Mouse (Mus musculus): Measurements from ENCODE around the gene 1700013G24Rik. TPM values are rescaled to one million over a fixed set of nuclear protein-coding genes. Genes with fewer than 3 reads are reported as not detected.
A peak's percentile ranks its signal among the peaks of the same experiment; 100 is the strongest.

The 1700013G24Rik gene
- polyA plus RNA-seq, 1 experiment from 2014 or later, result not detected

GRCm38 (mm10) chr4:137469845-137470692, 17.0 kb downstream of the 1700013G24Rik start:
- Histone ChIP-seq H3K27me3 (ENCODE audit: control insufficient read depth, insufficient read depth, low read length) (no peaks in the 10 kb centered on the region), H3K4me3 (ENCODE audit: low read depth, low read length) (peak overlapping the region; percentile 94), H3K9ac (ENCODE audit: low read depth, low read length) (peak overlapping the region; percentile 97), H3K4me1 (ENCODE audit: control insufficient read depth, insufficient read depth, low read length) (peaks cover 72% of the 10 kb centered on the region), H3K9me3 (replicated peaks; ENCODE audit: control insufficient read depth, low read length) (no peaks in the 10 kb centered on the region), H3K4me2 (peak overlapping the region; percentile 75), H3K36me3 (ENCODE audit: control insufficient read depth, insufficient read depth, low read length) (no peaks in the 10 kb centered on the region; the same call in 1 of the 2 replicates), H3K27ac (ENCODE audit: low read depth, low read length) (peak overlapping the region; percentile 87)
- no peak for ATAC-seq (replicated peaks; ENCODE audit: insufficient number of reproducible peaks, low FRiP score, low TSS enrichment)
- WGBS (ENCODE audit: insufficient replicate concordance), result 24% methylated on average over 15 of the region's 15 CpGs

DNA sequence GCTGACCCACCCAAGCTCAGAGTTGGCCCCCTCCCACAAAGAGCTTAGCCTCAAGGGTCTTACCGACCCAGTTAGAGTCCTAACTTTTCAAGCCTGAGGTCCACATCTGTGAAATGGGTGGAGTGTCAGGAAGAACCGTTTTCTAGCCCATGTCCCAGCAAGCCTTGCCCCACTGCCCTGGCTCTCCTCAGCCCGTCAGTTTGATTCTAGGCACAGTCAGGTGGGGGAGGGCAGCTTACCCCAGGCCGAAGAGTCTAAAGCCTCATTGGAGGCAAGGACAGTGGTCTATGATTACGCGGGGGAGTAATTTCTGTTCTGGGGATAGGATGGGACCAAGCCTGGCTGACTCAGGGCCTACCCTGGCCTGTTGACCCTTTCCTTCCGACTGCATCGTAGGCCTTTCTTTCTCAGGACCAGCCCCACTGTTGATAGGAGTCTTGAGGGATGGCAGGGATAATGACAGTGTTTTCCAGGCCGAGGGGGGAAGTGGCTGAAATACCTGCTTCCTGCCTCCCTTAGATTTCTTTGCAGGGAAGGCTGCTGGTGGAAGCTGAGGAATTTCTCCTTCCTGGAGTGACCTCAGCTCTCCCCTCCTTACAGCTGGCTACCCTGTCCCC, 17.7 kb downstream of the 1700013G24Rik start:
- no peaks in the 10 kb centered on the region for H3K27me3 ChIP-seq (ENCODE audit: control insufficient read depth, insufficient read depth, low read length)
- H3K9me3 ChIP-seq (replicated peaks; ENCODE audit: control insufficient read depth, low read length), result no peaks in the 10 kb centered on the region
- no peaks in the 10 kb centered on the region; the same call in 1 of the 2 replicates for H3K36me3 ChIP-seq (ENCODE audit: control insufficient read depth, insufficient read depth, low read length)
- peaks cover 75% of the 10 kb centered on the region for H3K4me1 ChIP-seq (ENCODE audit: control insufficient read depth, insufficient read depth, low read length)
- peak overlapping the region; percentile 87 for H3K27ac ChIP-seq (ENCODE audit: low read depth, low read length)
- no peak for ATAC-seq (replicated peaks; ENCODE audit: insufficient number of reproducible peaks, low FRiP score, low TSS enrichment)
- peak overlapping the region; percentile 75 for H3K4me2 ChIP-seq
- H3K9ac ChIP-seq (ENCODE audit: low read depth, low read length), result peak overlapping the region; percentile 97
- WGBS (ENCODE audit: insufficient replicate concordance), result 34% methylated on average over 9 of the region's 9 CpGs
- H3K4me3 ChIP-seq (ENCODE audit: low read depth, low read length), result peak overlapping the region; percentile 94

DNA sequence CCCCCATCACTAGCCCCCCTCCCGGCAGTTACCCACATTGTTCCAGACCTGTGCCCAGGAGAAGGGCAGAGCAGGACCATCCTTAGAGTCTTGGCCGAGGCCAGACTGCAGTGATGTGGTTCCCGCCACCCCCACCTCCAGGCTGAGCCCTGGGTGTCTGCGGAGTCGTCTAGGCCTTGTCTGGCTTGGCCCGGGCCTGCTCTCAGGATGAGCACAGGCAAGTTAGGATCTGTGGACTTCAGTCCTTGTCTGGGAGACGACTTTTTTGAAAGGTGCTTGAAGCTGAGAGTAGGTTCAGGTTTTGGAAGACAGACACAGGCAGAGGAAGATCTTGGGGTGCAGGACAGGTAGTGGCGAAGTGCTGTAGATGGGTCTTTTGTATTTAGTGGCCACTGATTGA, 18.2 kb downstream of the 1700013G24Rik start:
- H3K9me3 ChIP-seq (replicated peaks; ENCODE audit: control insufficient read depth, low read length), result no peaks in the 10 kb centered on the region
- whole genome bisulfite sequencing (ENCODE audit: insufficient replicate concordance), result 40% methylated on average over 8 of the region's 8 CpGs
- peak overlapping the region; percentile 94 for H3K4me3 ChIP-seq (ENCODE audit: low read depth, low read length)
- peaks cover 80% of the 10 kb centered on the region for H3K4me1 ChIP-seq (ENCODE audit: control insufficient read depth, insufficient read depth, low read length)
- H3K27me3 ChIP-seq (ENCODE audit: control insufficient read depth, insufficient read depth, low read length), result no peaks in the 10 kb centered on the region
- peak overlapping the region; percentile 97 for H3K9ac ChIP-seq (ENCODE audit: low read depth, low read length)
- H3K4me2 ChIP-seq, result peak overlapping the region; percentile 75
- ATAC-seq (replicated peaks; ENCODE audit: insufficient number of reproducible peaks, low FRiP score, low TSS enrichment), result no peak
- H3K36me3 ChIP-seq (ENCODE audit: control insufficient read depth, insufficient read depth, low read length), result no peaks in the 10 kb centered on the region; the same call in 1 of the 2 replicates
- H3K27ac ChIP-seq (ENCODE audit: low read depth, low read length), result peak overlapping the region; percentile 87

- peak overlapping the region; percentile 47 for H3K9ac ChIP-seq (ENCODE audit: low read depth, low read length)
- H3K27me3 ChIP-seq (ENCODE audit: control insufficient read depth, insufficient read depth, low read length), result no peaks in the 10 kb centered on the region
- no peaks in the 10 kb centered on the region; the same call in 1 of the 2 replicates for H3K36me3 ChIP-seq (ENCODE audit: control insufficient read depth, insufficient read depth, low read length)
- H3K4me2 ChIP-seq, result peak overlapping the region; percentile 53
- no peak for ATAC-seq (replicated peaks; ENCODE audit: insufficient number of reproducible peaks, low FRiP score, low TSS enrichment)
- peak overlapping the region; percentile 88 for H3K27ac ChIP-seq (ENCODE audit: low read depth, low read length)
- no peaks in the 10 kb centered on the region for H3K9me3 ChIP-seq (replicated peaks; ENCODE audit: control insufficient read depth, low read length)
- H3K4me3 ChIP-seq (ENCODE audit: low read depth, low read length), result 0 out of 2 replicates have a peak overlapping the region, but pooled peaks have one; percentile 3
- H3K4me1 ChIP-seq (ENCODE audit: control insufficient read depth, insufficient read depth, low read length), result peaks cover 86% of the 10 kb centered on the region
- WGBS (ENCODE audit: insufficient replicate concordance), result 62% methylated on average over 8 of the region's 8 CpGs
Measured at GRCm38 (mm10) chr4:137473240-137473639, 20.2 kb downstream of the 1700013G24Rik start.

DNA sequence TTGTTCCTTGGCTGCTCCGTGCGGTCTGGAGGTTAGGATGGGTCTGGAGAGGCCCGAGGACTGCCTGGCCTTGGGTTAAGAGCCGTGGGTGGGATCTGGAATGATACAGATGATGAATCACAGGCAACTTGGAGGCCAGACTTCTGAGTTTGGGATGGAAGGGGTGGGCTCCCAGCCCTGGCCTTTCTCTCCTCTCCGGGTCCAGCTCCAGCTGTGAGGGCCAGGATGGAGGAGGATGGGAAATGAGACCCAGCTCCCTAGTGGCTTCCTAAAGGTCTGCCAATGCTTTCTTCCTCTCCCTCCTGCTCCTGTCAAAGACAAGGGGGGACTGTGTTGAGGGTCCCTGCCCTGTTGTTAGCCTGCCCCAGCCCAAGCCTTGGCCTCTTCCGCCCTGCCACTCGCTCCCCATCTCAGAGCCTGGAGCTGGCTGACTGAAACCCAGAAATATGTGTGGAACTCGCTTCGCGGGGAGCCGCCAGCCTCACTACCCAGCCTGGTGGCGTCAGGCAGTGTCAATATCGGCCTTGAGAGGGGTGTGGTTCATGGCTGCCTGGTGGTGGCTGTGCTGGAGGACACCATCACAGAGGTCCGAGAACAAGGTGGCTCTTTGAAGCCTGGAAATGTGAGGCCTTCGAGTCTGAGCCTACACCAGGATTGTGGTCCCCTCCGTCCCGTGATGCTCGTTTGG, 20.8 kb downstream of the 1700013G24Rik start:
- H3K27ac ChIP-seq (ENCODE audit: low read depth, low read length), result peak overlapping the region; percentile 88
- no peaks in the 10 kb centered on the region; the same call in 1 of the 2 replicates for H3K36me3 ChIP-seq (ENCODE audit: control insufficient read depth, insufficient read depth, low read length)
- peak overlapping the region; percentile 47 for H3K9ac ChIP-seq (ENCODE audit: low read depth, low read length)
- H3K4me2 ChIP-seq, result peak overlapping the region; percentile 53
- no peak for ATAC-seq (replicated peaks; ENCODE audit: insufficient number of reproducible peaks, low FRiP score, low TSS enrichment)
- 29% methylated on average over 18 of the region's 18 CpGs for WGBS (ENCODE audit: insufficient replicate concordance)
- H3K9me3 ChIP-seq (replicated peaks; ENCODE audit: control insufficient read depth, low read length), result no peaks in the 10 kb centered on the region
- H3K4me1 ChIP-seq (ENCODE audit: control insufficient read depth, insufficient read depth, low read length), result peaks cover 92% of the 10 kb centered on the region
- no peaks in the 10 kb centered on the region for H3K27me3 ChIP-seq (ENCODE audit: control insufficient read depth, insufficient read depth, low read length)
- 0 out of 2 replicates have a peak overlapping the region, but pooled peaks have one; percentile 3 for H3K4me3 ChIP-seq (ENCODE audit: low read depth, low read length)

DNA sequence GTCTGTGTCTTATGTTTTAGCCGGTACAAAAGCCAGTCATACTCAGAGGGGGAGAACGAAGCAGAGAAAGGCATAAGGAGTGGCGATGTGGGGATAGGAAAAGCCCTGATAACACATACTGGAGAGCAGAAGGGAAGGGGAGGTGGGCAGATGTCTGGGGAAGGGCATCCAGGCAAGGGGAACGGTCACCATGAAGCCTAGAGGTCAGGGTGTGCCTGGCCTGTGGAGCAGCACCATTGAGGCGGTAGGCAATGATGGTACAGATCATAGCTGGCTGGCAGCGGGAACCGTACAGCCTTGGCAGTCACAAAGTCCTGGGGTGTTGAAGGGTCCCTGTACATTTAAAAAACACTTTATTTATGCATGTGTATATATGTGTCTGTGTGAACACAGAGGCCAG, 21.6 kb downstream of the 1700013G24Rik start:
- Histone ChIP-seq H3K27ac (ENCODE audit: low read depth, low read length) (peak overlapping the region; percentile 88), H3K4me3 (ENCODE audit: low read depth, low read length) (no peak overlapping the region), H3K9me3 (replicated peaks; ENCODE audit: control insufficient read depth, low read length) (no peaks in the 10 kb centered on the region), H3K36me3 (ENCODE audit: control insufficient read depth, insufficient read depth, low read length) (no peaks in the 10 kb centered on the region; the same call in 1 of the 2 replicates), H3K4me1 (ENCODE audit: control insufficient read depth, insufficient read depth, low read length) (peaks cover 98% of the 10 kb centered on the region), H3K27me3 (ENCODE audit: control insufficient read depth, insufficient read depth, low read length) (no peaks in the 10 kb centered on the region), H3K9ac (ENCODE audit: low read depth, low read length) (peak overlapping the region; percentile 47; the same call in 1 of the 2 replicates), H3K4me2 (peak overlapping the region; percentile 53)
- no peak for ATAC-seq (replicated peaks; ENCODE audit: insufficient number of reproducible peaks, low FRiP score, low TSS enrichment)
- 58% methylated on average over 7 of the region's 7 CpGs for WGBS (ENCODE audit: insufficient replicate concordance)

DNA sequence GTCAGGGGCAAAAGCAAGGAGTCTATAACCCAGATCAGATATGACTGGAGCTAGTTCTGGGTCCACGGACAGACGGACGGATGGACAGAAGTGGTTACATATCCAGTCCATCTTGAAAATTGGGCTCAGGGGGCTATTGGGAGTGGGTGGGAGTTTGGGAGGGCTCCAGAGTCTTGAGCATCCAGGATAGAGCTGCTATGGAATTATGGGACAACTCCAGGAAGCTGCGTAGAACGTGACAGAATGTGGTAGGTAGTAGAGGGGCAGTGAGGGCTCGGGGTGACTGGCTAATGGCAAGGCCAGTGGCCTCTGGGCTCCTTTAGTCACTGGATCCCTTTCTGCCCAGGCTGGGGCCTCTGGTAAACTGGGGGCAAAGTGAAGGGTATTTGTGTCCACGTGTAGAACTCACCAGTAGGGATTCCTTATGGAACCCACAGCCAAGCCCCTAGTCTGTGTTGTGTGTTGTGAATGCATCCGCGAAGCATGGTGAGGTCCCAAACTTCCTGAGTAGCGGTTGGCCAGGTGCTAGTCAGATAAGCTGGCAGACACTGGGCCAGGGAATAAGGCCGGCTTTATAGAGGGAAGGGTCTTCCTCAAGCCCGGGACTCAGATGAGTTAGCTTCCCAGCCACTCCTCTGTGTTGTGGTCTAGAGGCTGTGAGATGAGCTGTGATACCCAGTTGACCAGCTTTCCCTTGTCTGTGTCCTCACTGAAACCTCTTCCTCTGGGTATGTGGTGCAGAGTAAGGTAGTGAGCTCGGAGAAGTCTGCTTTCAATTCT, 22.4 kb downstream of the 1700013G24Rik start:
- Histone ChIP-seq H3K27ac (ENCODE audit: low read depth, low read length) (peak overlapping the region; percentile 73), H3K4me3 (ENCODE audit: low read depth, low read length) (no peak overlapping the region), H3K4me2 (peak overlapping the region; percentile 56), H3K4me1 (ENCODE audit: control insufficient read depth, insufficient read depth, low read length) (peaks cover 98% of the 10 kb centered on the region), H3K9ac (ENCODE audit: low read depth, low read length) (0 out of 2 replicates have a peak overlapping the region, but pooled peaks have one; percentile 0), H3K9me3 (replicated peaks; ENCODE audit: control insufficient read depth, low read length) (no peaks in the 10 kb centered on the region), H3K27me3 (ENCODE audit: control insufficient read depth, insufficient read depth, low read length) (no peaks in the 10 kb centered on the region), H3K36me3 (ENCODE audit: control insufficient read depth, insufficient read depth, low read length) (no peaks in the 10 kb centered on the region; the same call in 1 of the 2 replicates)
- ATAC-seq (replicated peaks; ENCODE audit: insufficient number of reproducible peaks, low FRiP score, low TSS enrichment), result no peak
- 57% methylated on average over 13 of the region's 13 CpGs for WGBS (ENCODE audit: insufficient replicate concordance)

Data from heart, embryonic 11.5 days (tissue).